Comparison of ENCODE assay signal across 8 mouse cellular contexts in the genomic region with DNA sequence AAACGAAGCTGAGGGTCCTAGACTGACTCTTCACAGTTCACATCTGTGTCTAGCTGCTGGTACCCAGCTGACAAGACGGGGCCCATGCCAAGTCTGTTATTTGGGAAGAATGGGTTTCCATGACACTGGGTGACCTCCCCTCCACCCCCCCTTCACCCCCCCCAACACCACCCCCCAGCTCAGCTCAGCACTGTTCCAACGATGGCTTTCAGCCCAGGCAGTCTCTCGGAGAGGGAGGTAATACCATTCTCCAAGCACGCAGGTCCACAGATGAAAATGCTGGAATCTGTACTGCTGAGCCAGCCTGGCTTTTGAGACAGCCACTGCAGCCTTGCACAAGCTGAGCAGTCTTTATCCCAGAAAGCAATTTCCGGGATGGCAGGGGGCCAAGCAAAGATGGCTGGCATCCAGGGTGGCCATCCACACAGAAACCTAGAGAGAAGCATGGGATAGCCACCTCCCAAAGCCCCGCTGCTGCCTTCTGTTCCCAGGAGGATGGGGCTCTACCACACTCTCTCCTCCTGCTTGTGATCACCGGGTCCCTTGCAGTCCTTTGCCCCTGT. TPM values are rescaled to one million over a fixed set of nuclear protein-coding genes. Genes with fewer than 3 reads are reported as not detected.
DNase-seq lines count a peak whose midpoint lies in the region; ATAC-seq lines count a peak whose summit lies in the region.

No protein-coding gene starts in this region.

- H3K36me3 ChIP-seq in forebrain, embryonic 13.5 days (ENCODE audit: poor library complexity, severe bottlenecking) = no peaks in the 10 kb centered on the region

- H3K27me3 ChIP-seq in forebrain, embryonic 13.5 days = no peaks in the 10 kb centered on the region

- whole genome bisulfite sequencing in forebrain, embryonic 13.5 days = 28% methylated on average over 8 of the region's 8 CpGs

- H3K27ac ChIP-seq in forebrain, embryonic 13.5 days = peak overlapping the region; percentile 40

- peaks cover 24% of the 10 kb centered on the region for H3K4me1 ChIP-seq in forebrain, embryonic 13.5 days

- H3K9ac ChIP-seq in forebrain, embryonic 13.5 days = no peak overlapping the region

- intact Hi-C loops in left cerebral cortex, postnatal 10 days (cut with DNase I) = no loop called here
- intact Hi-C loops in gastrocnemius, postnatal 36 days (cut with DNase I) = no loop called here

- no peak overlapping the region for H3K4me2 ChIP-seq in forebrain, embryonic 13.5 days

- ATAC-seq in forebrain, embryonic 13.5 days = peak; percentile 91
- no peak for ATAC-seq in erythroid progenitor cell, adult 5-6 weeks (replicated peaks; ENCODE audit: low FRiP score, poor library complexity, severe bottlenecking)

- DNase-seq in left cerebral cortex, adult 18-20 months (ENCODE audit: low spot score in 2 of 2) = peak; percentile 61
- no peak for DNase-seq in left cerebral cortex, adult 11 months (ENCODE audit: low spot score)
- DNase-seq in cerebellum, adult 11 months = peak; percentile 84
- DNase-seq in left cerebral cortex, postnatal 10 days (ENCODE audit: extremely low spot score in 1 of 2, low spot score in 2 of 2) = peak; percentile 82 to 85
- peak; percentile 91 for DNase-seq in right cerebral cortex, postnatal 10 days (ENCODE audit: low spot score in 2 of 2)
- no peak for DNase-seq in gastrocnemius, postnatal 36 days

- H3K4me3 ChIP-seq in forebrain, embryonic 13.5 days = no peak overlapping the region

- no peaks in the 10 kb centered on the region for H3K9me3 ChIP-seq in forebrain, embryonic 13.5 days (replicated peaks)

RNA-seq across cellular contexts. Expression of a gene that starts 1.2 kb away (rescaled TPM):
- 1 to 10 TPM; 1.7 to 3.1 TPM for total RNA-seq in left cerebral cortex, adult 18-20 months (2021)
- 0.12 and 0.33 TPM in 2 replicates for polyA plus RNA-seq in forebrain, embryonic 13.5 days (2015; fragmentation: Nextera tagmentation; extraction: Ambion mirVana)
- total RNA-seq in left cerebral cortex, postnatal 10 days (2021) = 1 to 10 TPM; 1.6 to 2.7 TPM
- total RNA-seq in erythroid progenitor cell, adult 5-6 weeks (2015; ENCODE audit: low replicate concordance) = 0.84 and 1.1 TPM in 2 replicates
- 0.38 TPM in 1 of 2 replicates, not detected in the other for total RNA-seq in erythroid progenitor cell, adult 5-6 weeks (2017; ENCODE audit: low replicate concordance)
- total RNA-seq in gastrocnemius, postnatal 36 days (2021) = 1 to 10 TPM in 1 of 2 experiments, under 1 TPM in 1; 0.87 to 3.1 TPM

RNA-seq across cellular contexts. Expression of a gene that starts 41.3 kb away (rescaled TPM):
- 10 to 100 TPM; 53.4 to 54.5 TPM for total RNA-seq in left cerebral cortex, adult 18-20 months (2021)
- polyA plus RNA-seq in forebrain, embryonic 13.5 days (2015; fragmentation: Nextera tagmentation; extraction: Ambion mirVana) = 3.6 and 4.2 TPM in 2 replicates
- 10 to 100 TPM; 66.2 to 66.7 TPM for total RNA-seq in left cerebral cortex, postnatal 10 days (2021)
- 0.72 and 0.84 TPM in 2 replicates for total RNA-seq in erythroid progenitor cell, adult 5-6 weeks (2015; ENCODE audit: low replicate concordance)
- total RNA-seq in erythroid progenitor cell, adult 5-6 weeks (2017; ENCODE audit: low replicate concordance) = 0.23 TPM in 1 of 2 replicates, not detected in the other
- total RNA-seq in gastrocnemius, postnatal 36 days (2021) = 1 to 10 TPM; 1.5 to 2.3 TPM

Comparison
In these comparisons a context has a peak if more than half of its experiments do, and no peak if none do; other contexts are left out.
1. DNase-seq: peak in left cerebral cortex, adult 18-20 months (2 of 2), cerebellum, adult 11 months (single experiment), left cerebral cortex, postnatal 10 days (2 of 2) and right cerebral cortex, postnatal 10 days (2 of 2); none in left cerebral cortex, adult 11 months (single experiment) and gastrocnemius, postnatal 36 days (0 of 2).
2. RNA of a gene that starts 41.3 kb away (total RNA-seq): 66.2 to 66.7 TPM in left cerebral cortex, postnatal 10 days and 53.4 to 54.5 TPM in left cerebral cortex, adult 18-20 months; 1.5 to 2.3 TPM in gastrocnemius, postnatal 36 days and 0.23 to 0.84 TPM in erythroid progenitor cell, adult 5-6 weeks; every median in the first group is over 10 times any median in the second.